Mouse (Mus musculus): ENCODE data around the gene Clpp.

DNA sequence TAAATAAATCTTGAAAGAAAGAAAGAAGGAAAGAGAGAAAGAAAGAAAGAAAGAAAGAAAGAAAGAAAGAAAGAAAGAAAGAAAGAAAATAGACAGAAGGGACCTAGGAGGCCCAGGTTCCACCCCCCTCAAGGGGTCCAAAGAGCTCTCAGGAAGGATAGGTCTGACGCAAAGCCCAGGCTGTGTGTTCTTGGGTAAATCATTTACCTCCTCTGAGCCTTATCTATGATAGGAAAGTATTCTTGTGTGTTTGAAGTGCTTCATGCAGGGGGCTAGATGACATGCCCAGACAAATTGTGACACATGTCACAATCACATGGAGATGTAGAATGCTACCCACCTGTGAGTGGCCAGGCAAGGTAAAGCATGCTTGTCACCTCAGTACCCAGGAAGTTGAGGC, 37.5 kb upstream of the Clpp start:
- no peak for TF ChIP-seq POLR2A (IDR thresholded peaks at IDR 0.05; ENCODE audit: insufficient read depth, low read length)
- TF ChIP-seq CTCF (IDR thresholded peaks at IDR 0.05; ENCODE audit: low read depth, low read length): no peak
- TF ChIP-seq EP300 (IDR thresholded peaks at IDR 0.05; ENCODE audit: insufficient read depth, low read depth, low read length): no peak

Measured in ES-Bruce4 (cell line).